Mouse (Mus musculus) megakaryocyte, embryonic 14.5 days (primary cell): ENCODE measurements around the gene Dph2.

Experiments
- FLI1 ChIP-seq: IDR thresholded peaks from 2 replicates; pipeline ENCODE4 v1.6.1; 2012; ENCODE audit warnings: low read length, inconsistent platforms, mixed read lengths
- GATA1 ChIP-seq: IDR thresholded peaks from 3 replicates; pipeline ENCODE4 v1.6.1; 2012; ENCODE audit warnings: mixed read lengths, low read length, inconsistent platforms, borderline replicate concordance

DNA sequence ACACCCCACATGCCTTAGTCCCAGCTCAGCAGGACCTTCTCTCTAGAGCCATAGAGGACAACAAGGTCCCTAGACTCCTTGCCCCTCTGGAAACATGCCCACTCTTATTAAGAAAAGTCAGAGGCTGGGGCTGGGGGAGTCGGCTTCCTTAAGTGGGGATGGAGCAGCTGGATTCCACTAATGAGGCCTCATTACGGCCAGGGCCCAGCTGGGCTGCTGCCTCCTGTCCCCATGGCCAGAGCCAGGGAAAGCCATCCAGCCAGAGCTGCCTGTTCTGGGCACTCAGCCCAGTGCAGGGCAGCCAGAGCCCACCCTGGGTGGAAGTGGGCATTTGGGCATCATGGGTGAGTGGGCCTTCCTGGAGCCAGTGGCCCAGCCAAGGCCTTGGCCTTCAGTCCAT, 44.8 kb downstream of the Dph2 start:
- TF ChIP-seq GATA1 (no peak), FLI1 (no peak)
